Mouse (Mus musculus) lung, postnatal 0 days (tissue): ENCODE measurements at regions not wholly inside any gene's neighbourhood (a gene's known extent, or its start where the extent isn't known, plus 50 kb on each side); places are given as distances from the start of the nearest gene placed in this dataset.

Experiments
- CTCF ChIP-seq: IDR thresholded peaks from 2 replicates; pipeline ENCODE4 v1.5.1; 2016; ENCODE audit warnings: antibody characterized with exemption, mild to moderate bottlenecking
- EP300 ChIP-seq: IDR thresholded peaks from 2 replicates; pipeline ENCODE4 v1.6.1; 2016; ENCODE audit warnings: antibody characterized with exemption, mild to moderate bottlenecking, control low read depth

- TF ChIP-seq CTCF, result no peak
- TF ChIP-seq EP300, result no peak
Observed at GRCm38 (mm10) chr13:60286525-60287224, 109.5 kb upstream of the Gas1 start.
